Mouse (Mus musculus) hindbrain, embryonic 12.5 days (tissue): ENCODE measurements around the gene Rbp7. TPM values are rescaled to one million over a fixed set of nuclear protein-coding genes. Genes with fewer than 3 reads are reported as not detected.

Experiments
- ATAC-seq: fragments of 200-750 bp; cut with Nextera tagmentation; 2 replicates; pipeline ENCODE4 v1.8.0; 2017; ENCODE audit warnings: moderate TSS enrichment; ENCODE audit not compliant: low FRiP score
- H3K27ac ChIP-seq: fragments of 300-500 bp; sonication (generic); 2 replicates; pipeline ENCODE4 v1.5.1; 2016; ENCODE audit warnings: mild to moderate bottlenecking
- H3K27me3 ChIP-seq: fragments of 300-500 bp; sonication (generic); 2 replicates; pipeline ENCODE4 v1.6.1; 2016; ENCODE audit warnings: mild to moderate bottlenecking
- H3K36me3 ChIP-seq: fragments of 300-500 bp; sonication (generic); 2 replicates; pipeline ENCODE4 v1.6.1; 2016; ENCODE audit warnings: mild to moderate bottlenecking
- H3K4me1 ChIP-seq: fragments of 300-500 bp; sonication (generic); 2 replicates; pipeline ENCODE4 v1.6.1; 2016
- H3K4me2 ChIP-seq: fragments of 300-500 bp; sonication (generic); replicated peaks from 2 replicates; pipeline ENCODE4 v1.6.1; 2016; ENCODE audit warnings: mild to moderate bottlenecking
- H3K4me3 ChIP-seq: fragments of 300-500 bp; sonication (generic); 2 replicates; pipeline ENCODE4 v1.5.1; 2016; ENCODE audit warnings: mild to moderate bottlenecking
- H3K9ac ChIP-seq: fragments of 300-500 bp; sonication (generic); 2 replicates; pipeline ENCODE4 v1.6.1; 2016; ENCODE audit warnings: mild to moderate bottlenecking, moderate library complexity
- H3K9me3 ChIP-seq: fragments of 300-500 bp; sonication (generic); replicated peaks from 2 replicates; pipeline ENCODE4 v1.6.1; 2016; ENCODE audit warnings: mild to moderate bottlenecking
- WGBS: fragments of 180-500 bp; shearing (Covaris S2); methylation state at CpG from one replicate; pipeline ENCODE4 v1.1.7; 2016; 5-methylcytosine and 5-hydroxymethylcytosine counted together
- polyA plus RNA-seq: library from polyadenylated mRNA; unstranded; fragments of >200 nt; fragmentation: Nextera tagmentation; extraction: Ambion mirVana; gene quantifications from 2 replicates; pipeline ENCODE4 v1.2.1, GENCODE M21; 2016

The Rbp7 gene
- not detected in 2 replicates for polyA plus RNA-seq

GRCm38 (mm10) chr4:149454879-149455278, at the start of gene Rbp7:
Gene Rbp7, minus strand, starts transcription at chr4:149454978.
- Histone ChIP-seq H3K4me1 (no peaks in the 10 kb centered on the region), H3K27me3 (no peaks in the 10 kb centered on the region), H3K4me2 (no peak within 1 kb of the TSS), H3K4me3 (no peak within 1 kb of the TSS), H3K36me3 (no peaks in the 10 kb centered on the region), H3K27ac (no peak within 1 kb of the TSS), H3K9ac (no peak within 1 kb of the TSS), H3K9me3 (no peaks in the 10 kb centered on the region)
- WGBS = 48% methylated on average over 8 of the region's 8 CpGs
- ATAC-seq = no peak

DNA sequence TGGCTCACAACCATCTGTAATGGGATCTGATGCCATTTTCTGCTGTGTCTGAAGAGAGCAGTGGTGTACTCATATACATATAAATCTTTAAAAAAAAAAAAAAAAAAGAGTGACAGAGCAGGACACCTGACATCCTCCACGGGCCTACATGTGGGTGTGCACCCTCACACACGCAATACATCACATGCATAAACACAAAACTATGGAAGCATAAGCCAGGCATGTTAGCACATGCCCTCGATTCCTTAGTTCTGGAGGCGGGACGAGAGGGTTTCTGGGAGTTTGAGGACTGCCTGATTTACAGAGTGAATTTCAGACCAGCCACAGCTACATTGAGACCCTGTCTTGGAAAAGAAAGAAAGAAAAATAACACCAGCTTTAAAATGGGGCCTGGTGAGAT, 49.6 kb upstream of the Rbp7 start:
- H3K9me3 ChIP-seq = no peaks in the 10 kb centered on the region
- no peak overlapping the region for H3K9ac ChIP-seq
- H3K4me3 ChIP-seq = no peak overlapping the region
- peaks cover 23% of the 10 kb centered on the region for H3K36me3 ChIP-seq
- H3K27ac ChIP-seq = no peak overlapping the region
- no peak overlapping the region for H3K4me2 ChIP-seq
- WGBS = 79% methylated on average over 5 of the region's 5 CpGs
- no peak for ATAC-seq
- H3K27me3 ChIP-seq = no peaks in the 10 kb centered on the region
- H3K4me1 ChIP-seq = no peaks in the 10 kb centered on the region; the same call in 1 of the 2 replicates

DNA sequence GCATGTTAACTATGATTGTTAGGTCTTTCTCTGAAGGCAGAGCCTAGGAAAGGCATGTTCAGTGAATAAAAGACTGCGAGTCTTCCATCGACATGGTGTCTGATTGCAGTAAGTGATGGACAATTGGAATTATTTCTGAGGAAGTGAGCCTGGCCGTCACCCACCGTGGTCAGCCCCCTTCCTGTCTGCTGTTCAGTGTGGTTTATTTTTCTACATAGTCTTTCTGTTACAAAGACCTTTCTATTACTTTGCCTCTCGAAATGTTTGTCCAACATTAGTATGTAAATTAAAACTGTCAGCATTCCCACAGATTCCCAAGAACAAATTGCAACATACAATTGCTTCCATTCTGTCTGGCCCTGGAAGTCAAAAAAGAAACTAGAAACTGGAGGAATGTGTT, 45.0 kb upstream of the Rbp7 start:
- 72% methylated on average over 5 of the region's 5 CpGs for WGBS
- Histone ChIP-seq H3K4me2 (no peak overlapping the region), H3K9me3 (no peaks in the 10 kb centered on the region), H3K4me3 (no peak overlapping the region), H3K27ac (0 out of 2 replicates have a peak overlapping the region, but pooled peaks have one; percentile 0), H3K4me1 (peaks cover 13% of the 10 kb centered on the region), H3K9ac (no peak overlapping the region), H3K27me3 (no peaks in the 10 kb centered on the region), H3K36me3 (peaks cover 55% of the 10 kb centered on the region)
- ATAC-seq = no peak

DNA sequence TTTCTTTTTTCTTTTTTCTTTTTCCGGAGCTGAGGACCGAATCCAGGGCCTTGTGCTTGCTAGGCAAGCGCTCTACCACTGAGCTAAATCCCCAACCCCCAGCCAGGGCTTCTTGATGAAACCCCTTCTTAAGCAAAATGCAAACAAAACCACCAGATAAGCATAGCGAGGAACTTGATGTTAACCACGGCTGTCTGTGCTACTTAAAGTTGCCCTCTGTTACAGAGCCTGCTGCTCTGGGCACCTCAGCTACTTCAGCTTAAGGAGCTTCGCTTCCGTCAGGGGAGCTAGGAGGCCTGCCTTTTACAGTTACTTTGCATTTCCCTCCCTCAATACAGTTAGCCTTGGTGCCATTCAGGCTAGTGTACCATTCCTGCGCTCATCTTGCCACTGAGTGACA, 44.1 kb upstream of the Rbp7 start:
- no peak for ATAC-seq
- Histone ChIP-seq H3K36me3 (peaks cover 64% of the 10 kb centered on the region), H3K4me1 (peaks cover 13% of the 10 kb centered on the region), H3K4me2 (no peak overlapping the region), H3K9me3 (no peaks in the 10 kb centered on the region), H3K27ac (no peak overlapping the region), H3K9ac (no peak overlapping the region), H3K4me3 (no peak overlapping the region), H3K27me3 (no peaks in the 10 kb centered on the region)
- WGBS = 85% methylated on average over 8 of the region's 8 CpGs

- H3K4me3 ChIP-seq = no peak overlapping the region
- H3K27me3 ChIP-seq = no peaks in the 10 kb centered on the region
- H3K4me1 ChIP-seq = peaks cover 13% of the 10 kb centered on the region
- H3K27ac ChIP-seq = peak overlapping the region; percentile 80
- ATAC-seq = peak; percentile 73; the same call in 1 of the 2 replicates
- no peak overlapping the region for H3K9ac ChIP-seq
- H3K9me3 ChIP-seq = no peaks in the 10 kb centered on the region
- WGBS = 9% methylated on average over 2 of the region's 2 CpGs
- peaks cover 73% of the 10 kb centered on the region for H3K36me3 ChIP-seq
- H3K4me2 ChIP-seq = no peak overlapping the region
Measured at GRCm38 (mm10) chr4:149496612-149497011, 41.8 kb upstream of the Rbp7 start.

DNA sequence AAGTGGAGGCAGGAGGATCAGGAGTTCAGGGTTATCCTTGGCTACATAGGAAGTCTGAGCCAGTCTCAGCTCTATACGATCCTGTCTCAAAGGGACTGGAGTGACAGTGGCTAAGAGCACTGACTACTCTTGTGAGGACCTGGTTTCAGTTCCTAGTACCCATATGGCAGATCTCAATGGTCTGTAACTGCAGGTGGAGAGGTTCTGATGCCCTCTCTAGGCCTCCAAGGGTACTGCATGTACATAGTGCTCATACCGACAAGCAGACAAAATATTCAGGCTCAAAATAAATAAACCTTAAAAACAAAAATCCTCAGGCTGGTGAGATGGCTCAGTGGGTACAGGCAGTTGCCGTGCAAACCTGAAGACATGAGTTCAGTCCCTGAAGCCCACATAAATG, 36.4 kb upstream of the Rbp7 start:
- Histone ChIP-seq H3K4me1 (peaks cover 9% of the 10 kb centered on the region), H3K27me3 (no peaks in the 10 kb centered on the region), H3K36me3 (peaks cover 84% of the 10 kb centered on the region), H3K9me3 (no peaks in the 10 kb centered on the region), H3K4me2 (no peak overlapping the region), H3K9ac (no peak overlapping the region), H3K27ac (no peak overlapping the region), H3K4me3 (no peak overlapping the region)
- 98% methylated on average over 3 of the region's 3 CpGs for WGBS
- ATAC-seq = no peak

- Histone ChIP-seq H3K4me3 (no peak overlapping the region), H3K4me2 (no peak overlapping the region), H3K36me3 (peaks cover 71% of the 10 kb centered on the region), H3K4me1 (peaks cover 9% of the 10 kb centered on the region), H3K9me3 (no peaks in the 10 kb centered on the region), H3K9ac (no peak overlapping the region), H3K27me3 (no peaks in the 10 kb centered on the region), H3K27ac (no peak overlapping the region)
- ATAC-seq = no peak
- WGBS = 97% methylated on average over 14 of the region's 14 CpGs
Measured at GRCm38 (mm10) chr4:149489415-149490240, 34.9 kb upstream of the Rbp7 start.

DNA sequence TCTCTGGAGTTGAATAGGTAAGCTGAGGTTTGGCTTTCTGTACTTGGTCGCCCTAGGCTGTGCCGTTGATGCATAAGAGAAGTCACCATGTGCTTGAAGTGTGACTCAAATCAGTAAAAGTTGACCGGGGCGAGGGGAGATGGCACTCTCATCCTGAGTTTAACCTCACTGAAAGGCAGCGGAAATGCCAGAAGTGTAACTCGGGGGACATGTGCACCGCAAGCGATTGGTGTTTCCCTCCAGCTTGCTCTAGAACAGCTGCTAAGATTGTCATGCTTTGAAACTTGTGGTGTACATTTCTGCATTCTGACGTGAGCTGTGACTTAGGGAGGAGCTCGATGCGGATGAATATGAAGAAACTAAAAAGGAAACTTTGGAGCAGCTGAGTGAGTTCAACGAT, 33.0 kb upstream of the Rbp7 start:
- Histone ChIP-seq H3K9me3 (no peaks in the 10 kb centered on the region), H3K27me3 (no peaks in the 10 kb centered on the region), H3K4me1 (peaks cover 12% of the 10 kb centered on the region), H3K27ac (no peak overlapping the region), H3K9ac (no peak overlapping the region), H3K4me2 (no peak overlapping the region), H3K36me3 (peaks cover 55% of the 10 kb centered on the region), H3K4me3 (no peak overlapping the region)
- no peak for ATAC-seq
- WGBS = 93% methylated on average over 12 of the region's 12 CpGs

DNA sequence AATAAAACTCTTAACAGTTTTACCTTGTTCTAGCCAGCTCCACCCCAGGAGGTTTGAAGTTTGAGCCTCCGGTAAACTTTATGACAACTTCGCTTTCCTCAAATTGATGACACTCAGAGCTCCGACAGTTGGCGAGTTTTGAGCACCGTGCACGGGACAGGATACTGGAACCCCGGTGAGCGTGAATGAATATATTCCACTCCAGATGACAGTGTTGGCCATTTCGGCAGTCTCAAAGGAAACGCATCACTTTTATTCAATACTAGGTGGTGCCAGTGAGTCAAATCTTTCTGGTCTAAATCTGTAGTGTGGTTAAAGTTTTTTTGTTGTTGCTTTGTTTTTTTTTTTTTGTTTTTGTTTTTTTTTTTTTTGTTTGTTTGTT, 31.0 kb upstream of the Rbp7 start:
- peak overlapping the region; percentile 66; the same call in 1 of the 2 replicates for H3K27ac ChIP-seq
- WGBS = 1% methylated on average over 10 of the region's 10 CpGs
- ATAC-seq = peak; percentile 33; the same call in 1 of the 2 replicates

DNA sequence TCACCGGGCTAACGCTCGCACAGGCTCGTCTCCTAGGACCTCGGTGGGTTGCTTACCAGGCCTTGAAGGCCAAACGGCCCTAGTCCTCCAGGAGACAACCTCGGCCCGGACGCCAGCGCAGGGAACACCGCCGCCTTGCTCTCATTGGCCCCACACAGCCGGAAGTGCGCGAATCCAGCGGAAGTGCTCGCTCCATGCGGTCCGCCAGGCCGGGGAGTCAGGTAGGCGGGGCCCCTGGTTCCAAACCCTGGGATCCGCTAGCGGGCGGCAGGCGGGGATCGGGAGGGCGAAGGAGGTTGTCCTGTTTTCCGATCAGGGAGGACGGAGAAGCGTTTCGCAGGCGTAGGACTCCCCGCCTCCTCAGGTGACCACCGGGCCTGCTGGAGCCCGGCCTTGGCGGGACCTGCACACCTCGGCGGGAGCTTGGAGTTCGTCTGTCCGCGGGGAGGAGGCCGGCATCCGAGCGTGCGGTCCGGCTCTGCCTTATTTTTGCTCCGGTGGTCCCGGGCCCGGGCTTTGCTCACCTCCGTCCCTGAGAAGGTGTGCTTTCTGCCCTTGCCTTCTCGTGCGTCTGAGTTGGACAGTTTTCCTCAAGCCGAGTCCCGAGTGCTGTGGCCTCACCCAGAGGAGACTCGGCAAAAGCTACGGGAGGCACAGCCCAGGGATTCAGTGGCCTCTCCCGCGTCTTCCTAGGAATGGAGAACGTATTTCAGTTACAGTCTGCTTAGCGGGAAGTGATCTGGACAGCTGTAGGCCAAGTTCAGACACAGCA, 30.5 kb upstream of the Rbp7 start, which contains the start of the genes Nmnat1 and Lzic:
Gene Nmnat1, minus strand, starts transcription at position 150 of the 772 bp plus-strand sequence.
Gene Lzic, plus strand, starts transcription at position 177 of the 772 bp plus-strand sequence.
- ATAC-seq = peak; percentile 98

More for the DNA sequence above, 31.0 kb upstream of the Rbp7 start:
- Histone ChIP-seq H3K9me3 (no peaks in the 10 kb centered on the region), H3K27me3 (no peaks in the 10 kb centered on the region), H3K4me3 (peak overlapping the region; percentile 57), H3K36me3 (peaks cover 38% of the 10 kb centered on the region), H3K4me2 (peak overlapping the region; percentile 84), H3K4me1 (peaks cover 12% of the 10 kb centered on the region), H3K9ac (peak overlapping the region; percentile 64)

GRCm38 (mm10) chr4:149484566-149484965, 29.8 kb upstream of the Rbp7 start:
- 45% methylated on average over 3 of the region's 3 CpGs for WGBS
- peak overlapping the region; percentile 84 for H3K4me2 ChIP-seq
- no peaks in the 10 kb centered on the region for H3K27me3 ChIP-seq
- no peaks in the 10 kb centered on the region for H3K9me3 ChIP-seq
- H3K4me3 ChIP-seq = peak overlapping the region; percentile 57
- peak; percentile 4; the same call in 1 of the 2 replicates for ATAC-seq
- H3K9ac ChIP-seq = peak overlapping the region; percentile 64
- H3K36me3 ChIP-seq = peaks cover 29% of the 10 kb centered on the region
- peaks cover 12% of the 10 kb centered on the region for H3K4me1 ChIP-seq
- H3K27ac ChIP-seq = peak overlapping the region; percentile 66

More for the DNA sequence above, 30.5 kb upstream of the Rbp7 start, which contains the start of the genes Nmnat1 and Lzic:
- no peaks in the 10 kb centered on the region for H3K27me3 ChIP-seq
- H3K4me3 ChIP-seq = peak within 1 kb of the TSS; percentile 57
- under 1% methylated on average over 60 of the region's 60 CpGs for WGBS
- H3K9ac ChIP-seq = peak within 1 kb of the TSS; percentile 64
- H3K27ac ChIP-seq = peak within 1 kb of the TSS; percentile 66
- H3K36me3 ChIP-seq = peaks cover 35% of the 10 kb centered on the region
- H3K4me2 ChIP-seq = peak within 1 kb of the TSS; percentile 84
- no peaks in the 10 kb centered on the region for H3K9me3 ChIP-seq
- peaks cover 12% of the 10 kb centered on the region for H3K4me1 ChIP-seq

DNA sequence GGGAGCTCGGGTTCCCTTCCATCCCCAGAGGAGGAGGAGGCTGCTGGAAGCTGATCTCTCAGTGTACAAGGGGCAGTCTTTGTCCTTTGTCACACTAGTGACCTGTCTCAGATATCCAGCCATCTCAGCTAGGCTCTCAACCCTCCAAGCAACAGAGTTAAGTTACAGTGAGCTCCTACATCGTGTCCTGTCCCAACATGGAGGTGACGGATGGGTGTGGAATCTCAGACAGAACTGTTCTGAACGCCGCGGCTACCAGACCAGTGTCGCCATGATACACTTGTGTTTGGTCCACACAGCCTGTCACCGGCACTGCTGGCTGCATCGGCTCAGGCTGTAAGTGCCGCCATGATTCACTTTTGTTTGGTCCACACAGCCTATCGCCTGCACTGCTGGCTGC, 22.3 kb upstream of the Rbp7 start, which contains the start of gene Tmem274:
Gene Tmem274, plus strand, starts transcription at position 301 of the 400 bp plus-strand sequence.
- peaks cover 22% of the 10 kb centered on the region for H3K36me3 ChIP-seq
- H3K27ac ChIP-seq = no peak within 1 kb of the TSS
- no peak within 1 kb of the TSS for H3K9ac ChIP-seq
- no peak within 1 kb of the TSS for H3K4me2 ChIP-seq
- 86% methylated on average over 11 of the region's 11 CpGs for WGBS
- no peaks in the 10 kb centered on the region for H3K4me1 ChIP-seq
- no peak for ATAC-seq
- no peaks in the 10 kb centered on the region; the same call in 1 of the 2 replicates for H3K27me3 ChIP-seq
- H3K4me3 ChIP-seq = no peak within 1 kb of the TSS
- H3K9me3 ChIP-seq = 0 out of 2 replicates have a peak, but pooled peaks cover 4% of the 10 kb centered on the region
